Mouse (Mus musculus) right cerebral cortex, postnatal 4 days (tissue): Measurements from ENCODE around the gene Setd1b.

Experiments
- DNase-seq: peaks from one replicate; pipeline ENCODE4 v3.0.0-alpha.2; 2022

Setd1b gene

GRCm38 (mm10) chr5:123140694-123141554, 1.1 kb upstream of the Setd1b start:
- DNase-seq = peak; percentile 85

GRCm38 (mm10) chr5:123141555-123142160, 335 bp upstream of the Setd1b start:
- DNase-seq = peak; percentile 64

GRCm38 (mm10) chr5:123143251-123143970, 1.4 kb downstream of the Setd1b start:
- no peak for DNase-seq

- DNase-seq = no peak
Measured at GRCm38 (mm10) chr5:123143971-123144745, 2.2 kb downstream of the Setd1b start.

- DNase-seq = no peak
Measured at GRCm38 (mm10) chr5:123144746-123145590, 3.0 kb downstream of the Setd1b start.

- no peak for DNase-seq
Measured at GRCm38 (mm10) chr5:123146357-123146756, 4.4 kb downstream of the Setd1b start.

- DNase-seq = no peak
Measured at GRCm38 (mm10) chr5:123147569-123147968, 5.6 kb downstream of the Setd1b start.

GRCm38 (mm10) chr5:123148073-123148722, 6.2 kb downstream of the Setd1b start:
- no peak for DNase-seq

- peak; percentile 96 for DNase-seq
Measured at GRCm38 (mm10) chr5:123149451-123150400, 7.7 kb downstream of the Setd1b start.

GRCm38 (mm10) chr5:123150641-123151040, 8.6 kb downstream of the Setd1b start:
- DNase-seq = no peak

- DNase-seq = no peak
Measured at GRCm38 (mm10) chr5:123151077-123151476, 9.1 kb downstream of the Setd1b start.

- DNase-seq = no peak
Measured at GRCm38 (mm10) chr5:123151707-123152362, 9.8 kb downstream of the Setd1b start.

GRCm38 (mm10) chr5:123152901-123153300, 10.9 kb downstream of the Setd1b start:
- no peak for DNase-seq

- DNase-seq = peak; percentile 66
Measured at GRCm38 (mm10) chr5:123155425-123155824, 13.4 kb downstream of the Setd1b start.

- no peak for DNase-seq
Measured at GRCm38 (mm10) chr5:123156763-123157162, 14.8 kb downstream of the Setd1b start.

- DNase-seq = no peak
Measured at GRCm38 (mm10) chr5:123157972-123158371, 16.0 kb downstream of the Setd1b start.

GRCm38 (mm10) chr5:123159446-123159845, 17.5 kb downstream of the Setd1b start:
- DNase-seq = no peak

GRCm38 (mm10) chr5:123159866-123160265, 17.9 kb downstream of the Setd1b start:
- DNase-seq = no peak

- no peak for DNase-seq
Measured at GRCm38 (mm10) chr5:123160341-123160740, 18.3 kb downstream of the Setd1b start.
